Mouse (Mus musculus): ENCODE results near the gene Ecpas. TPM values are rescaled to one million over a fixed set of nuclear protein-coding genes. Genes with fewer than 3 reads are reported as not detected.

The Ecpas gene
- polyA plus RNA-seq, 1 experiment from 2014 or later, result 20.8 TPM

DNA sequence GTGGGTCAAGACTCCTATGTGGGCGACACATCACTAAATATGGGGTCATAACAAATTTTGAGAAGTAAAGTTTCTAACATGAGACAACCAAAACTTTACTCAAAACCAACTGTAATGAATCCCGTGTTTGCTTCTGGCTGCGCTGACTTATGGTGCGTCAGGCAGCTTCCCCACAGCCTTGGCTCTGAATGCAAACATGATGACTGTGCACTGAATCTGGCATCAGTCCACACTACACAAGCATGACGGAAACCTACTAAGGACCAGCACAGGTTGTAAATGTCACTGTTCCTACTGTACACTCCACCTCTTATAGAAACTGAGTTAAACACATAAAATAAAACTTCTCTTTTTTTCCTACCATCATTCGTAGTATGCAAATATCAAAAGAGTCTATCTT, 45.3 kb downstream of the Ecpas start:
- Histone ChIP-seq H3K27me3 (replicated peaks) (no peaks in the 10 kb centered on the region), H3K9ac (no peak overlapping the region), H3K9me3 (no peaks in the 10 kb centered on the region), H3K36me3 (peaks cover 48% of the 10 kb centered on the region), H3K4me1 (no peaks in the 10 kb centered on the region), H3K27ac (replicated peaks) (no peak overlapping the region), H3K4me2 (no peak overlapping the region), H3K4me3 (no peak overlapping the region)
- WGBS, result 94% methylated on average over 6 of the region's 6 CpGs
- ATAC-seq (ENCODE audit: extremely low read depth, insufficient number of reproducible peaks, low FRiP score, low TSS enrichment), result no peak

DNA sequence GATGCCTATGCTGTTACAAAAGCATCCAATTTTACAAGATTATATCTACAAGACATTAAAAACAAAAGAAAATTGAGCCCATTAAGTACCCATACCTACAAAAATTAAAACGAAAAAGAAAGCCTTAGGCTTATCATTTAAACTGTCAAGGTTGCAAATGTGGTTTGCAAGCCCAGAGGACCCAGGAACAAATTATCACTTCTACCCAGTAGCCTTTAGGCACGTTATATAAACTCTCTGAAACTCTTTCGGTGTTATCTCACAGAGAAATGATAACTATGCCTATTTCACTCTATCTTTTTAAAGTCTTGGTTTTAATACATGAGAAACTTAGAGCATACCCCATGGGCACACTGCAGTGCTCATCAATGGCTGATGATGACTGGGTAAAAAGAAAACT, 79.6 kb downstream of the Ecpas start:
- H3K9me3 ChIP-seq, result no peaks in the 10 kb centered on the region
- H3K4me2 ChIP-seq, result no peak overlapping the region
- no peaks in the 10 kb centered on the region for H3K4me1 ChIP-seq
- H3K36me3 ChIP-seq, result peaks cover 69% of the 10 kb centered on the region
- ATAC-seq (ENCODE audit: extremely low read depth, insufficient number of reproducible peaks, low FRiP score, low TSS enrichment), result no peak
- no peak overlapping the region for H3K27ac ChIP-seq (replicated peaks)
- no peaks in the 10 kb centered on the region for H3K27me3 ChIP-seq (replicated peaks)
- no peak overlapping the region for H3K4me3 ChIP-seq
- H3K9ac ChIP-seq, result no peak overlapping the region
- 57% methylated on average over 3 of the region's 3 CpGs for WGBS

DNA sequence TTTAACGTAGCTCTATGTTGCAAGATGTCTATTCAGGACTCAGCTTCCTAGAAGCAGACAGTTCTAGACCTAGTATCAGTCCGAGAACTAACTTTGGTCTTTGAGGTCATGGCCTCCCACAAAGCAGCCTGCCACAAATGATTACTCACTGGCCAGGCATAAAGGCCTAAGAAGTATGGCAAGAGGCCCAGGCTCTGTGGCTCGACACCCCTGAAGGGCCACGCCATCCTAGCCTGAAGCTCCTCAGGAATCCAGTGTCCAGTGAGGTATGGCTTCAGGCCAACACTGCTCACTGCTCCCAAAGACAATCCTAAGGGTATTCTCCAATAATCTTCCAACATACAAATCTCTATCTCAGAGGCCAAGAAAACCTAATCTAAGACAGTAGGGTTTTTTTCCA, 86.6 kb downstream of the Ecpas start:
- Histone ChIP-seq H3K4me3 (no peak overlapping the region), H3K4me2 (no peak overlapping the region), H3K27me3 (replicated peaks) (no peaks in the 10 kb centered on the region), H3K4me1 (no peaks in the 10 kb centered on the region), H3K9me3 (no peaks in the 10 kb centered on the region), H3K36me3 (peaks cover 70% of the 10 kb centered on the region), H3K9ac (no peak overlapping the region), H3K27ac (replicated peaks) (no peak overlapping the region)
- ATAC-seq (ENCODE audit: extremely low read depth, insufficient number of reproducible peaks, low FRiP score, low TSS enrichment), result no peak
- 84% methylated on average over 4 of the region's 4 CpGs for WGBS

DNA sequence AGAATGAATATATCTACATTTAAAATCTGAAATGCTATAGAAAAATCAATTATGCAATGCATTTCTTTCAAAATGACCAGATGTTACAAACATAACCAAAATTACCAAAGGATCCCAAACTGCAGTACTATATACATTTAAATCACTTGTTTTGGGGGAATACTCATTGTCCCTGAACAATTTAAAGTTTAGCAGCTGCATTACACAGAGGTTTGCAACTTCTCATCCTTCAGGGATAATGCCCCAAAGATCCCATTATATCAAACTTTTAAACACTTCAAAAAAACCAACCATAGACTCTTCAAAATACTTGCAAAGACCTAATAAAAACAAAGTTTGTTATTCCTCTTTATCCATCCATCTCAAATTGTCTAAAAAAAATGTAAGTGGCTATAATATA, 124.9 kb downstream of the Ecpas start, which contains the start of gene Olfr267:
TSS of gene Olfr267 (minus strand) at position 101 of the 400 bp plus-strand sequence.
- Histone ChIP-seq H3K9me3 (0 out of 2 replicates have a peak, but pooled peaks cover 4% of the 10 kb centered on the region), H3K4me2 (no peak within 1 kb of the TSS), H3K36me3 (no peaks in the 10 kb centered on the region), H3K9ac (no peak within 1 kb of the TSS), H3K4me1 (no peaks in the 10 kb centered on the region; the same call in 1 of the 2 replicates), H3K27me3 (replicated peaks) (no peaks in the 10 kb centered on the region), H3K4me3 (no peak within 1 kb of the TSS), H3K27ac (replicated peaks) (no peak within 1 kb of the TSS)
- ATAC-seq (ENCODE audit: extremely low read depth, insufficient number of reproducible peaks, low FRiP score, low TSS enrichment), result no peak

DNA sequence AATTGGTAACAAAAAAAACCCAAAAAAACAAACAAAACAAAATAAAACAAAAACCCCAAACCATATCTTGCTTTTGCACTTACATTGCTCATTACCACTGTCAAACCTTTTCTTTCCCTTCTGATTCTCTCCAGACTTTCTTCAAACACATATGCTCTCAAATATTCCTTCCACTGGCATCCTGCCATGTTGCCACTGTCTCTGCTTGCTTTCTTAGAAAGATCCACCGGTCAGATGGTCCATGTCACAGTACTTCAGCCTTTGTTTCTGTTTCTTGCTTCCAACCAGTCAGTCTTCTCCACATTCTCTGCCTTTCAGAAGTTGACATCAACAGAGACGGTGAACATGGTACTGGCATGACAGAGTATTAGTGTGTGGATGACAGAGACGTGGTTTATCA, 125.9 kb downstream of the Ecpas start:
- 41% methylated on average over 3 of the region's 3 CpGs for WGBS
- Histone ChIP-seq H3K27ac (replicated peaks) (no peak overlapping the region), H3K27me3 (replicated peaks) (no peaks in the 10 kb centered on the region), H3K4me1 (no peaks in the 10 kb centered on the region; the same call in 1 of the 2 replicates), H3K36me3 (no peaks in the 10 kb centered on the region), H3K4me3 (no peak overlapping the region), H3K4me2 (no peak overlapping the region), H3K9me3 (0 out of 2 replicates have a peak, but pooled peaks cover 4% of the 10 kb centered on the region), H3K9ac (no peak overlapping the region)
- ATAC-seq (ENCODE audit: extremely low read depth, insufficient number of reproducible peaks, low FRiP score, low TSS enrichment), result no peak

DNA sequence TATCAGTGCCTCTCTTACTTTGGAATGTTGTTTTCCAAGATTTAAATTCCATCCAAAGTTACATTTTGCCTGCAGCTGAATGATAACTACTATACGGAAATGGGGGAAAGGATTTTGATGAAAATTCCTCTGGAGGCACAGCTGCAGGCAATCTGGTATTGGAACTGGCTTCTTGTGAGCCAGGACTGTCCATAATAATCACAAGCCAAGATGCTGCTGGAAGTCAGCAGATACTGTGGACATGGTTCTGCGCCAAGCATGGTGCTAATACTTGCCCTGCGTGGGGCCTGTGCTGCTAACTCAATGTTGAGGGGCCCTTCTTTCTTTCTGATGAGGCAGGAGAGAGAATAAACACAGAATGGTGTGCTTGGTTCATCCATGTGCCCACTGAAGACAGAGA, 149.1 kb downstream of the Ecpas start:
- Histone ChIP-seq H3K36me3 (no peaks in the 10 kb centered on the region), H3K27me3 (replicated peaks) (no peaks in the 10 kb centered on the region), H3K27ac (replicated peaks) (no peak overlapping the region), H3K4me2 (no peak overlapping the region), H3K4me3 (no peak overlapping the region), H3K9me3 (no peaks in the 10 kb centered on the region), H3K9ac (no peak overlapping the region), H3K4me1 (no peaks in the 10 kb centered on the region)
- WGBS, result 61% methylated on average over 3 of the region's 3 CpGs
- ATAC-seq (ENCODE audit: extremely low read depth, insufficient number of reproducible peaks, low FRiP score, low TSS enrichment), result no peak

DNA sequence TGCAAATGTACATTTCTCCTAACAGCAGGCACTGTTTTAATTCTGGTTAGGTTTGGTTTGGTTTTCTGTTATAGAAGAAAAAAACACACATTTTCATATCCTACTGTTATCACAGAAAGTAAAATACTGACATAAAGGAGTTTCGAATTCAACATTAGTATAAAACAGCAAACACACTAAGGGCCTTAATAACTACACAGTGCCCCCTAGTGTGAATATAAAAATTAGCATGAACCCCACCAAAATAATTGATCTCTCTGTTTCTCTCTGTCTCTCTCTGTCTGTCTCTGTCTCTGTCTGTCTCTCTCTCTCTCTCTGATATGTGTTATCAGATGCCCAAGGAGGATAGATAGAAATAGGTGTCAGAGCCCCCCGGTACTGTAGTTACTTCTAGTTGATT, 163.0 kb downstream of the Ecpas start:
- H3K4me2 ChIP-seq, result peak overlapping the region; percentile 27; the same call in 1 of the 2 replicates
- ATAC-seq (ENCODE audit: extremely low read depth, insufficient number of reproducible peaks, low FRiP score, low TSS enrichment), result no peak
- H3K27me3 ChIP-seq (replicated peaks), result no peaks in the 10 kb centered on the region
- H3K4me3 ChIP-seq, result no peak overlapping the region
- 34% methylated on average over 2 of the region's 2 CpGs for WGBS
- H3K4me1 ChIP-seq, result peaks cover 4% of the 10 kb centered on the region; the same call in 1 of the 2 replicates
- H3K27ac ChIP-seq (replicated peaks), result no peak overlapping the region
- no peaks in the 10 kb centered on the region for H3K36me3 ChIP-seq
- no peak overlapping the region for H3K9ac ChIP-seq
- H3K9me3 ChIP-seq, result no peaks in the 10 kb centered on the region

DNA sequence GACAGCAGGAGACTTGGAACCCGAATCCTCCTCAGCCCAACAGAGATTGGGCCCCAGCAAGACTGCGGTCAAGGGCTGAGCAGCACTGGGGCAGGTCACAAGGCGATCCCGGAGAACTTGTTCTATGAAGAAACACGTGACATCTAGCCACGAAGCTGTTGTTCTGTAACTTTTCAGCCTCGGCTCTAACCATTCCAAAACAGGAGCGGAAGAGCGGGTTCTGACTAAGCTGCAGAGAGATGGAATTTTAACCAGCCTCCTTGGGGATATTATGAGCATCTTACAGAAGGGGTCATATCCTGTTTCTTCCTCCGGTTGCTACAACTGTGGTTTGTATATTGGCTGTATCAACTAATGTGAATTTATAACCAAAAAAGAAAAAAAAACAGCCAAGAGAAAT, 163.4 kb downstream of the Ecpas start:
- H3K9me3 ChIP-seq, result no peaks in the 10 kb centered on the region
- no peaks in the 10 kb centered on the region for H3K27me3 ChIP-seq (replicated peaks)
- no peak for ATAC-seq (ENCODE audit: extremely low read depth, insufficient number of reproducible peaks, low FRiP score, low TSS enrichment)
- H3K27ac ChIP-seq (replicated peaks), result no peak overlapping the region
- H3K4me1 ChIP-seq, result peaks cover 4% of the 10 kb centered on the region; the same call in 1 of the 2 replicates
- no peak overlapping the region for H3K9ac ChIP-seq
- no peaks in the 10 kb centered on the region for H3K36me3 ChIP-seq
- 58% methylated on average over 10 of the region's 10 CpGs for WGBS
- peak overlapping the region; percentile 27 for H3K4me2 ChIP-seq
- no peak overlapping the region for H3K4me3 ChIP-seq

Other genes starting within 250 kb of the Ecpas start
- not detected in 2 replicates for gene Olfr267, start 125.0 kb downstream of the Ecpas start, polyA plus RNA-seq (2015; fragmentation: Nextera tagmentation; extraction: Ambion mirVana)
- 0.18 and 0.35 TPM in 2 replicates for gene Zkscan16, start 30.9 kb upstream of the Ecpas start, polyA plus RNA-seq (2015; fragmentation: Nextera tagmentation; extraction: Ambion mirVana)
- 8.5 and 10.7 TPM in 2 replicates for gene Ptgr1, start 74.4 kb upstream of the Ecpas start, polyA plus RNA-seq (2015; fragmentation: Nextera tagmentation; extraction: Ambion mirVana)
- 9.0 and 10.6 TPM in 2 replicates for gene Dnajc25, start 82.3 kb upstream of the Ecpas start, polyA plus RNA-seq (2015; fragmentation: Nextera tagmentation; extraction: Ambion mirVana)
- 11.0 and 11.6 TPM in 2 replicates for gene Gm20503, start 90.5 kb upstream of the Ecpas start, polyA plus RNA-seq (2015; fragmentation: Nextera tagmentation; extraction: Ambion mirVana)
- 46.6 and 47.8 TPM in 2 replicates for gene Gng10, start 122.3 kb upstream of the Ecpas start, polyA plus RNA-seq (2015; fragmentation: Nextera tagmentation; extraction: Ambion mirVana)
- not detected in 2 replicates for gene AI481877, start 226.2 kb upstream of the Ecpas start, polyA plus RNA-seq (2015; fragmentation: Nextera tagmentation; extraction: Ambion mirVana)